Mouse (Mus musculus) erythroblast, embryonic 14.5 days (primary cell): ENCODE data around the gene Stkld1. TPM values are rescaled to one million over a fixed set of nuclear protein-coding genes. Genes with fewer than 3 reads are reported as not detected.

Source experiments
- H3K27me3 ChIP-seq: 2 replicates; pipeline ENCODE4 v1.6.1; 2012; ENCODE audit warnings: inconsistent platforms; ENCODE audit not compliant: control insufficient read depth
- H3K36me3 ChIP-seq: 2 replicates; pipeline ENCODE4 v1.6.1; 2012; ENCODE audit warnings: mild to moderate bottlenecking, inconsistent platforms; ENCODE audit not compliant: control insufficient read depth
- H3K4me1 ChIP-seq: 2 replicates; pipeline ENCODE4 v1.6.1; 2012; ENCODE audit warnings: inconsistent platforms; ENCODE audit not compliant: control insufficient read depth
- H3K4me3 ChIP-seq: replicated peaks from 2 replicates; pipeline ENCODE3; 2012; ENCODE audit warnings: moderate library complexity, mild to moderate bottlenecking, inconsistent platforms
- H3K9me3 ChIP-seq: 2 replicates; pipeline ENCODE4 v1.6.1; 2012; ENCODE audit warnings: low read length, inconsistent platforms, mixed read lengths; ENCODE audit not compliant: control insufficient read depth
- GATA1 ChIP-seq: IDR thresholded peaks from 2 replicates; pipeline ENCODE4 v1.6.1; 2012; ENCODE audit warnings: low read length, inconsistent platforms, mixed read lengths
- TAL1 ChIP-seq: IDR thresholded peaks from 3 replicates; pipeline ENCODE4 v1.6.1; 2012; ENCODE audit warnings: low read length, inconsistent platforms, mixed read lengths
- polyA plus RNA-seq: library from polyadenylated mRNA; stranded (reverse); fragments of >175 nt; gene quantifications from 2 replicates; pipeline ENCODE4 v1.2.3, GENCODE M21; 2012

Stkld1 gene
- polyA plus RNA-seq, 1 experiment: 0.02 TPM

- TF ChIP-seq GATA1 (no peak), TAL1 (no peak)
- no peaks in the 10 kb centered on the region for H3K4me1 ChIP-seq
- H3K9me3 ChIP-seq: no peaks in the 10 kb centered on the region
- no peaks in the 10 kb centered on the region for H3K27me3 ChIP-seq
- H3K4me3 ChIP-seq: no peak overlapping the region
- H3K36me3 ChIP-seq: peaks cover 95% of the 10 kb centered on the region
Observed at GRCm38 (mm10) chr2:26954735-26955395, 21.0 kb downstream of the Stkld1 start.

- H3K27me3 ChIP-seq: no peaks in the 10 kb centered on the region
- TF ChIP-seq TAL1: no peak
- TF ChIP-seq GATA1: no peak
- H3K36me3 ChIP-seq: peaks cover 95% of the 10 kb centered on the region
- H3K4me3 ChIP-seq: no peak overlapping the region
- H3K4me1 ChIP-seq: peaks cover 11% of the 10 kb centered on the region
- no peaks in the 10 kb centered on the region for H3K9me3 ChIP-seq
Observed at GRCm38 (mm10) chr2:26956811-26957487, 23.1 kb downstream of the Stkld1 start.

DNA sequence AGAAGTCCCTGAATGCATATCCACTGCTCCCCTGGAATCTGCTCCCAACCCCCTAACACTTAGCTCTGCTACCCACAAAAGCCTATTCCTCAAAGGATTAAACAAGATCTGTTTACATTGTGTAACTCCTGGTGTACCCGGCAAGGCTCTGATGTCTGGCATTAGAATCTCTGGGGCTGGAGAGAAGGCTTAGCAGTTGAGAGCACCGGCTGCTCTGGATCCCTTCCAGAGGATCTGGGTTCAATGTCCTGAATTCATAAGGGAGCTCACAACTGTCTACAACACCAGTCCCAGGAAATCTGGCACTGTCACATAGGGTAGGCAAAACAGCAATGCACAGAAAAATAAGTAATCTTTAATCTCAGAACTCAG is 23.6 kb downstream of the Stkld1 start:
- TF ChIP-seq GATA1 (no peak), TAL1 (no peak)
- Histone ChIP-seq H3K4me3 (no peak overlapping the region), H3K27me3 (no peaks in the 10 kb centered on the region), H3K36me3 (peaks cover 95% of the 10 kb centered on the region), H3K9me3 (no peaks in the 10 kb centered on the region), H3K4me1 (peaks cover 16% of the 10 kb centered on the region)

- Histone ChIP-seq H3K9me3 (no peaks in the 10 kb centered on the region), H3K27me3 (no peaks in the 10 kb centered on the region), H3K4me3 (no peak overlapping the region), H3K36me3 (peaks cover 62% of the 10 kb centered on the region), H3K4me1 (peaks cover 42% of the 10 kb centered on the region)
- TF ChIP-seq TAL1 (no peak), GATA1 (no peak)
Observed at GRCm38 (mm10) chr2:26960756-26961155, 26.9 kb downstream of the Stkld1 start.

DNA sequence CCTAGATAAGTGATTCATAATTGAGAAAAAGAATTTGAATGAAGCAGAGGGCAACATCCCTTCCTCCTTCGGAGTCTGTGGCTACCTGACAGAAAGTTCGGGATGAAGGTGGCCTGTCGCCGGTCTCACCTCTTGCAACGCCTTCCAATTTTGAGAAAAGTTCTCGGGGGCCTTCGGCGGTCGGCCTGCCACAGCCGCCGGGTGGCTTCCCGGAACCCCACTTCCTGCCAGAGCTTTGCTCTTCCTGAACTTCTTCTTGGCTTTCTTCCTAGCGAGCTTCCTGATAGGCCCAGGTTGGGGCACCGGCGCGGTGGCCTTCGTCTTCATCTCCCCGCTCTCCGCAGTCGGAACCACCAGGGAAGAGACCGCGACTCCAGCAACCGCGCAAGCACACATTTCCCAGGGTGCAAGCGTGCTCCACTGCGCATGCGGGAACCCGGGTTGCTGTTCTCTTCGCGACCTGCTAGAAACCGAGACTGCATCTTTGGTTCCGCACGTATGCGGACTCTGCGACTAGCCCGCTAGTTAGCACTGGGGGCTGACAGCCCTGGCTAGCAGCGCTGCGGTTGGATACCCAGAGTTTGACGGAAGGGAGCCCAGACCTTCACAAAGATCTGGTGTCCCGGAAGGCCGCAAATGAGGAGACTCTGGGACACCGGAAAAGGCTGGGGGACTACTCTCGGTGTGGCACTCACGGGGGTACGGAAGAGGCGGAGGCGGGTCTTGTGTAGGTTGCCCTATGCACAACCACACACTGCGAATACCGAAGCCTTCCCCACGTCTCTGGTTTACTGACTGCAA is 30.3 kb downstream of the Stkld1 start, which contains the start of gene Rexo4:
Rexo4 (minus strand) TSS at position 464 of the 801 bp plus-strand sequence.
- TF ChIP-seq TAL1: no peak
- Histone ChIP-seq H3K4me3 (peak within 1 kb of the TSS; percentile 83), H3K9me3 (peaks cover 8% of the 10 kb centered on the region), H3K4me1 (peaks cover 42% of the 10 kb centered on the region), H3K27me3 (no peaks in the 10 kb centered on the region), H3K36me3 (peaks cover 29% of the 10 kb centered on the region)

DNA sequence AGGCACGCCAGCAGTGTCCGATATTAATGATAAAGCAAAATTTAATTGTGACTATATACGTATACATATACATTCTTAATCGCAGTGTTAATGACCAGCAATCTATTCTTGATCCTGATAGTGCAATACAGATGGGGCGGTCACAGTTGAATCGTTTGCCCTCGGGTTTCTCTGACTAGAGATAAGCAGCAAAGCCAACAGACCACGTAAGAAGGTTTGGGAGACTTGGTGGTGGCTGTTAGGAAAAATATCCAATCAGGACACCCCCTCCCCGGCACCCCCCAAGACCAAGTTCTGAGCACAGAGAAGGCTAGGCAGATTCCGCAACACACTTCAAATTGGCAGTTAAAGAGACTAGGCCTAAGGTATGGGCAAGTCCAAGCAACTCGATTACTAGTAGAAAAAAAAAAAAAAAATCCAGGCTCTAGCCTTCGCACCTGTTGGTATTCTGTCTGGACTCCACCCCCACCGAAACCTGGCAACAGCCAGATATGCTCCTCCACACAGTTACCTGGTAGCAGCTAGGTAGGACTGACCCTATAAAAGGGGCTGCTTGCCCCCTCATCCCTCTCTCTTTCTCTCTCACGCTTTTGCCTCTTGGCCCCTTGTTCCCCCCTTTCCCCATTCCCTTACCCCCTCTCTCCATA is 31.0 kb downstream of the Stkld1 start:
- Histone ChIP-seq H3K36me3 (peaks cover 24% of the 10 kb centered on the region), H3K4me3 (peak overlapping the region; percentile 83)
- TF ChIP-seq GATA1 (no peak), TAL1 (no peak)

GRCm38 (mm10) chr2:26967262-26967661 is 33.4 kb downstream of the Stkld1 start:
- no peaks in the 10 kb centered on the region for H3K27me3 ChIP-seq
- H3K4me1 ChIP-seq: peaks cover 28% of the 10 kb centered on the region
- H3K9me3 ChIP-seq: peaks cover 8% of the 10 kb centered on the region
- no peak overlapping the region for H3K4me3 ChIP-seq
- TF ChIP-seq TAL1 (no peak), GATA1 (no peak)
- H3K36me3 ChIP-seq: peaks cover 1% of the 10 kb centered on the region

More for the DNA sequence above, 31.0 kb downstream of the Stkld1 start:
- Histone ChIP-seq H3K9me3 (peaks cover 8% of the 10 kb centered on the region), H3K4me1 (peaks cover 42% of the 10 kb centered on the region), H3K27me3 (no peaks in the 10 kb centered on the region)

- Histone ChIP-seq H3K36me3 (no peaks in the 10 kb centered on the region), H3K4me3 (no peak within 1 kb of the TSS), H3K27me3 (peaks cover 7% of the 10 kb centered on the region; the same call in 1 of the 2 replicates), H3K9me3 (no peaks in the 10 kb centered on the region), H3K4me1 (no peaks in the 10 kb centered on the region)
- TF ChIP-seq TAL1 (no peak), GATA1 (no peak)
Observed at GRCm38 (mm10) chr2:26973116-26973515, 39.3 kb downstream of the Stkld1 start, which contains the start of gene Adamts13. Adamts13 (plus strand) TSS chr2:26973416.
